16 mouse cellular contexts compared by ENCODE assay signal in the genomic region with DNA sequence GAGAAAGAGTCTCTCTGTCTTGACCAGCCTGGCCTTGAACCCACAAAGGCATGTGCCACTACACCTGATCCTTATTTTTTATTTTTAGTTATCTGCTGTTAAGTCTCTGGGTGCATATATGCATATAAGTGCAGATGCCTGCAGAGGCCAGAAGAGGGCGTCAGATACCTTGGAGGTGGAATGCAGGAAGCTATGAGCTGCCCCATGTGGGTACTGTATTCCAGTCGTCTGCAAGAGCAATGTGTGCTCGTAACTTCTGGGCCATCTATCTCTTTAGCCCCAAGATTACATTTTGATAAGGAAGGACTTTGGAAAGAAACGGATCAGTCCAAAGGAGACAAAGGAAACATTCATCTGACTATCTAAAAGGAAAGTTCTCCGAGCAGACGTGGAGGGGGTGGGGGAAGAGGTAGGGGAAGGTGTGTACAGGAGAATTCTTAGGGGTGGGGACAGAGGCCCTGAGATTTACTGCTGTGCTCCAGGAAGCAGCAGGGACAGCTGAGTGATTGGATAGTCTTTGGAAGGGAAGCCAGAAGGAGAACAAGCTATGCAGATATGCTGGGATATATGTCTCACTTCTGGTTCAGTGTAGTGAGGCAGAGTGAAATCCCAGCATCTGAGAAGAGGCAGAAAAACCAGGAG. TPM values are rescaled to one million over a fixed set of nuclear protein-coding genes. Genes with fewer than 3 reads are reported as not detected.
DNase-seq lines count a peak whose midpoint lies in the region; ATAC-seq and TF ChIP-seq lines count a peak whose summit lies in the region.
"Had no signal": no experiment of that assay in that cellular context is flagged by ENCODE, and none has a peak within 500 bp of the region (broad histone marks: within the 10 kb centered on the region; RNA-seq: fewer than 3 reads in every experiment).

No protein-coding gene starts in this region.

- WGBS in heart, embryonic 13.5 days, result 49% methylated on average over 6 of the region's 6 CpGs
- 45% methylated on average over 6 of the region's 6 CpGs for whole genome bisulfite sequencing in heart, embryonic 11.5 days (ENCODE audit: insufficient replicate concordance)
- WGBS in lung, embryonic 14.5 days, result 41% methylated on average over 6 of the region's 6 CpGs
- WGBS in stomach, embryonic 16.5 days, result 44% methylated on average over 6 of the region's 6 CpGs

- H3K9me3 ChIP-seq in heart, embryonic 13.5 days, result no peaks in the 10 kb centered on the region
- H3K9me3 ChIP-seq in heart, embryonic 11.5 days (replicated peaks; ENCODE audit: control insufficient read depth, low read length), result no peaks in the 10 kb centered on the region
- no peaks in the 10 kb centered on the region for H3K9me3 ChIP-seq in lung, embryonic 14.5 days (ENCODE audit: low read depth, low read length)
- H3K9me3 ChIP-seq in stomach, embryonic 16.5 days (replicated peaks; ENCODE audit: control insufficient read depth, low read length), result no peaks in the 10 kb centered on the region
- H3K9me3 ChIP-seq: limb, embryonic 15.5 days; megakaryocyte, embryonic 14.5 days had no signal

- no peaks in the 10 kb centered on the region for H3K27me3 ChIP-seq in heart, embryonic 13.5 days (replicated peaks)
- H3K27me3 ChIP-seq in heart, embryonic 11.5 days (ENCODE audit: control insufficient read depth, insufficient read depth, low read length), result no peaks in the 10 kb centered on the region
- no peaks in the 10 kb centered on the region for H3K27me3 ChIP-seq in lung, embryonic 14.5 days (ENCODE audit: insufficient read depth, low read length)
- no peaks in the 10 kb centered on the region for H3K27me3 ChIP-seq in stomach, embryonic 16.5 days (ENCODE audit: control insufficient read depth, insufficient read depth, low read length)
- H3K27me3 ChIP-seq: limb, embryonic 15.5 days had no signal

- peaks cover 3% of the 10 kb centered on the region; the same call in 1 of the 2 replicates for H3K36me3 ChIP-seq in heart, embryonic 13.5 days
- no peaks in the 10 kb centered on the region for H3K36me3 ChIP-seq in heart, embryonic 11.5 days (ENCODE audit: control insufficient read depth, insufficient read depth, low read length)
- no peaks in the 10 kb centered on the region for H3K36me3 ChIP-seq in lung, embryonic 14.5 days (ENCODE audit: insufficient read depth)
- H3K36me3 ChIP-seq in stomach, embryonic 16.5 days (ENCODE audit: control insufficient read depth, insufficient read depth, low read length), result no peaks in the 10 kb centered on the region
- H3K36me3 ChIP-seq: limb, embryonic 15.5 days had no signal

- intact Hi-C loops in left cerebral cortex, postnatal 36 days (cut with DNase I), result no loop called here

- H3K27ac ChIP-seq in heart, embryonic 13.5 days (replicated peaks), result peak overlapping the region; percentile 98
- no peak overlapping the region for H3K27ac ChIP-seq in heart, embryonic 11.5 days (ENCODE audit: low read depth, low read length)
- peak overlapping the region; percentile 10; the same call in 1 of the 2 replicates for H3K27ac ChIP-seq in lung, embryonic 14.5 days (ENCODE audit: low read depth)
- H3K27ac ChIP-seq in stomach, embryonic 16.5 days (ENCODE audit: low read length), result peak overlapping the region; percentile 7
- H3K27ac ChIP-seq: hindbrain, embryonic 14.5 days; limb, embryonic 15.5 days had no signal

- H3K4me2 ChIP-seq in heart, embryonic 13.5 days, result no peak overlapping the region
- H3K4me2 ChIP-seq in heart, embryonic 11.5 days, result no peak overlapping the region
- H3K4me2 ChIP-seq in lung, embryonic 14.5 days, result no peak overlapping the region
- H3K4me2 ChIP-seq in stomach, embryonic 16.5 days (ENCODE audit: low read depth, low read length), result no peak overlapping the region
- H3K4me2 ChIP-seq: hindbrain, embryonic 14.5 days; limb, embryonic 15.5 days had no signal

- peaks cover 90% of the 10 kb centered on the region for H3K4me1 ChIP-seq in heart, embryonic 13.5 days
- H3K4me1 ChIP-seq in heart, embryonic 11.5 days (ENCODE audit: control insufficient read depth, insufficient read depth, low read length), result peaks cover 44% of the 10 kb centered on the region
- H3K4me1 ChIP-seq in lung, embryonic 14.5 days (ENCODE audit: insufficient read depth), result peaks cover 25% of the 10 kb centered on the region; the same call in 1 of the 2 replicates
- H3K4me1 ChIP-seq in stomach, embryonic 16.5 days (ENCODE audit: control insufficient read depth, insufficient read depth, low read length), result peaks cover 49% of the 10 kb centered on the region

- ATAC-seq in heart, embryonic 13.5 days (ENCODE audit: extremely low read depth, insufficient number of reproducible peaks, low FRiP score, low TSS enrichment), result no peak
- ATAC-seq in heart, embryonic 11.5 days (replicated peaks; ENCODE audit: insufficient number of reproducible peaks, low FRiP score, low TSS enrichment), result no peak
- ATAC-seq in lung, embryonic 14.5 days (ENCODE audit: insufficient read depth), result no peak
- peak; percentile 34; the same call in 1 of the 2 replicates for ATAC-seq in stomach, embryonic 16.5 days (ENCODE audit: insufficient read depth, low FRiP score)
- no peak for ATAC-seq in cerebellum, adult (ENCODE audit: insufficient number of reproducible peaks, low FRiP score, low TSS enrichment)

- no peak overlapping the region for H3K4me3 ChIP-seq in heart, embryonic 13.5 days
- H3K4me3 ChIP-seq in heart, embryonic 11.5 days (ENCODE audit: low read depth, low read length), result no peak overlapping the region
- no peak overlapping the region for H3K4me3 ChIP-seq in lung, embryonic 14.5 days (ENCODE audit: low read depth, low read length)
- no peak overlapping the region for H3K4me3 ChIP-seq in stomach, embryonic 16.5 days (replicated peaks; ENCODE audit: low read length)
- H3K4me3 ChIP-seq: limb, embryonic 15.5 days; megakaryocyte, embryonic 14.5 days had no signal

- TF ChIP-seq CTCF in lung, embryonic 14.5 days (IDR thresholded peaks at IDR 0.05; ENCODE audit: low read depth), result peak; percentile 40

- no peak for DNase-seq in lung, embryonic 14.5 days
- no peak for DNase-seq in lung, postnatal 36 days
- peak; percentile 85 for DNase-seq in ZHBTc4 (ENCODE audit: low read depth, low spot score)
- DNase-seq in left cerebral cortex, postnatal 36 days (ENCODE audit: low spot score in 2 of 2), result no peak
- DNase-seq: cerebellum, adult 11-12 months; kidney, postnatal 10 days; layer of hippocampus, postnatal 36 days; thymus, postnatal 36 days had no signal

- H3K9ac ChIP-seq in heart, embryonic 13.5 days, result no peak overlapping the region
- H3K9ac ChIP-seq in heart, embryonic 11.5 days (ENCODE audit: low read depth, low read length), result no peak overlapping the region
- H3K9ac ChIP-seq in lung, embryonic 14.5 days, result no peak overlapping the region
- H3K9ac ChIP-seq in stomach, embryonic 16.5 days (ENCODE audit: low read length), result no peak overlapping the region
- H3K9ac ChIP-seq: hindbrain, embryonic 14.5 days; limb, embryonic 15.5 days had no signal

RNA-seq across cellular contexts. Expression of gene Apobec2, which starts 1.1 kb away (rescaled TPM):
- 182 and 204 TPM in 2 replicates for polyA plus RNA-seq in heart, embryonic 13.5 days (2015; fragmentation: Nextera tagmentation; extraction: Ambion mirVana)
- polyA plus RNA-seq in heart, embryonic 11.5 days (2014; fragmentation: Nextera tagmentation; extraction: Ambion mirVana), result 213 and 216 TPM in 2 replicates
- polyA plus RNA-seq in lung, embryonic 14.5 days (2014; fragmentation: Nextera tagmentation; extraction: Ambion mirVana), result 1.3 and 5.6 TPM in 2 replicates
- polyA plus RNA-seq in stomach, embryonic 16.5 days (2015; fragmentation: Nextera tagmentation; extraction: Ambion mirVana), result 5.6 and 31.0 TPM in 2 replicates
- not detected for total RNA-seq in left cerebral cortex, postnatal 36 days (2021)
- total RNA-seq: granulocyte monocyte progenitor cell, adult 5-6 weeks; layer of hippocampus, postnatal 36 days had no signal

RNA-seq across cellular contexts. Expression of gene Tspo2, which starts 17.5 kb away (rescaled TPM):
- 8.8 and 9.0 TPM in 2 replicates for polyA plus RNA-seq in heart, embryonic 13.5 days (2015; fragmentation: Nextera tagmentation; extraction: Ambion mirVana)
- 2.1 TPM in 2 replicates for polyA plus RNA-seq in heart, embryonic 11.5 days (2014; fragmentation: Nextera tagmentation; extraction: Ambion mirVana)
- polyA plus RNA-seq in lung, embryonic 14.5 days (2014; fragmentation: Nextera tagmentation; extraction: Ambion mirVana), result 1.5 and 1.9 TPM in 2 replicates
- polyA plus RNA-seq in stomach, embryonic 16.5 days (2015; fragmentation: Nextera tagmentation; extraction: Ambion mirVana), result 8.1 and 8.5 TPM in 2 replicates
- not detected for total RNA-seq in left cerebral cortex, postnatal 36 days (2021)
- total RNA-seq: layer of hippocampus, postnatal 36 days had no signal

RNA-seq across cellular contexts. Expression of gene Unc5cl, which starts 20.9 kb away (rescaled TPM):
- 0.23 and 0.24 TPM in 2 replicates for polyA plus RNA-seq in heart, embryonic 13.5 days (2015; fragmentation: Nextera tagmentation; extraction: Ambion mirVana)
- polyA plus RNA-seq in heart, embryonic 11.5 days (2014; fragmentation: Nextera tagmentation; extraction: Ambion mirVana), result 0.17 and 0.23 TPM in 2 replicates
- polyA plus RNA-seq in lung, embryonic 14.5 days (2014; fragmentation: Nextera tagmentation; extraction: Ambion mirVana), result 1.4 and 1.5 TPM in 2 replicates
- 13.7 and 13.8 TPM in 2 replicates for polyA plus RNA-seq in stomach, embryonic 16.5 days (2015; fragmentation: Nextera tagmentation; extraction: Ambion mirVana)
- under 1 TPM; 0.34 to 0.59 TPM for total RNA-seq in left cerebral cortex, postnatal 36 days (2021)

RNA-seq across cellular contexts. Expression of gene Oard1, which starts 24.0 kb away (rescaled TPM):
- 44.3 and 44.6 TPM in 2 replicates for polyA plus RNA-seq in heart, embryonic 13.5 days (2015; fragmentation: Nextera tagmentation; extraction: Ambion mirVana)
- polyA plus RNA-seq in heart, embryonic 11.5 days (2014; fragmentation: Nextera tagmentation; extraction: Ambion mirVana), result 47.4 and 48.0 TPM in 2 replicates
- polyA plus RNA-seq in lung, embryonic 14.5 days (2014; fragmentation: Nextera tagmentation; extraction: Ambion mirVana), result 75.2 and 77.9 TPM in 2 replicates
- polyA plus RNA-seq in stomach, embryonic 16.5 days (2015; fragmentation: Nextera tagmentation; extraction: Ambion mirVana), result 54.4 and 54.5 TPM in 2 replicates
- total RNA-seq in left cerebral cortex, postnatal 36 days (2021), result 10 to 100 TPM; 10.9 to 13.0 TPM

RNA-seq across cellular contexts. Expression of gene Nfya, which starts 24.1 kb away (rescaled TPM):
- polyA plus RNA-seq in heart, embryonic 13.5 days (2015; fragmentation: Nextera tagmentation; extraction: Ambion mirVana), result 9.9 and 10.5 TPM in 2 replicates
- polyA plus RNA-seq in heart, embryonic 11.5 days (2014; fragmentation: Nextera tagmentation; extraction: Ambion mirVana), result 16.9 and 19.6 TPM in 2 replicates
- polyA plus RNA-seq in lung, embryonic 14.5 days (2014; fragmentation: Nextera tagmentation; extraction: Ambion mirVana), result 30.3 and 30.5 TPM in 2 replicates
- polyA plus RNA-seq in stomach, embryonic 16.5 days (2015; fragmentation: Nextera tagmentation; extraction: Ambion mirVana), result 11.3 and 12.4 TPM in 2 replicates
- 10 to 100 TPM; 25.4 to 27.9 TPM for total RNA-seq in left cerebral cortex, postnatal 36 days (2021)
